Mouse (Mus musculus): ENCODE results near the gene Klri1. TPM values are rescaled to one million over a fixed set of nuclear protein-coding genes. Genes with fewer than 3 reads are reported as not detected.
"Not testable (repeated sequence)": the region's sequence is repeated elsewhere in the genome, so short reads cannot be mapped to it uniquely, and the experiment has no call there.

The Klri1 gene
- polyA plus RNA-seq, 1 experiment: not detected

DNA sequence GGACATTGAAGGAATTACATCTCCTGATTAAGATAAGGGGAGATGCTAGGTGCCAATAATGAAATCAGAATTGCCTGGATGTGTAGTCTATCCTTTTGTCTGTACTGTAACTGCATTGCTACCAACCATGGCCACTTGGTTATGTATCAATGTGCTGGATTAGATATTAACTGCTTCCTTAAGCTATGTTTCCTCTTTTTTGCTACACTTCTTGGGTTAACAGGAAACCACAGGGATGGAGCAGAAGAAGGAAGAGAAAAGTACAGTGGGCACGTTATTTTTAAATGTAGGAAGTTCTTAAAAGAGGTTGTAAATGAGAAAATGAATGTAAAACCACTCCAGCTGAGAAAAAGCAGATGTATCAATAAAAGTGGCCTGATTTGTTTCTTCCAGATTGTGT, 3.4 kb downstream of the Klri1 start:
- TF ChIP-seq POLR2A (IDR thresholded peaks at IDR 0.05; ENCODE audit: insufficient read depth, low read depth, low read length) (no peak), CTCF (IDR thresholded peaks at IDR 0.05; ENCODE audit: insufficient read depth, low read depth, low read length) (no peak)
- Histone ChIP-seq H3K27ac (ENCODE audit: insufficient read depth, low read depth, low read length) (no peak overlapping the region), H3K4me1 (ENCODE audit: control insufficient read depth, insufficient read depth, low read length) (no peaks in the 10 kb centered on the region), H3K4me3 (ENCODE audit: insufficient read depth, low read depth, low read length) (no peak overlapping the region)
- WGBS: 17% methylated on average over 1 of the region's 1 CpGs

DNA sequence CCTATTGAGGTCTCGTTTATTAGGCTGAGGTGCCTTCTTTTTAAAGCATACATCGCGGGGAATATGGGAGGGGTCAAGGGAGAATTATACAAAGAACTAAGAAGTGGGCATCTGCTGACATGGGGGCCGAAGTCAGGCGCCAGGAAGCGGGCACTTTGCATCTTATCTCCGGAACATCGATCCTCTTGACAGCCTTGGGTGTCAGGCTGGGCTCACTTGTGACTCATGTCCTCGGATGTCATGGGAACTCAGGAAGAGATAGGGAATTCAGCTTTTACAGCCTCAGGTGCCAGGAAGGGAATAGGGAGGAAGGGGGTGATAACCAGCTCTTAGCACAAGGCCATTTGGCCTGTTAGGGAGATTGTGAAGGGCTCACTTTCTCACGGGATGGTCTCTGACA, 25.5 kb downstream of the Klri1 start:
- not testable (repeated sequence) for H3K4me3 ChIP-seq (ENCODE audit: insufficient read depth, low read depth, low read length); H3K27ac ChIP-seq (ENCODE audit: insufficient read depth, low read depth, low read length); H3K4me1 ChIP-seq (ENCODE audit: control insufficient read depth, insufficient read depth, low read length)
- 88% methylated on average over 10 of the region's 10 CpGs for WGBS

DNA sequence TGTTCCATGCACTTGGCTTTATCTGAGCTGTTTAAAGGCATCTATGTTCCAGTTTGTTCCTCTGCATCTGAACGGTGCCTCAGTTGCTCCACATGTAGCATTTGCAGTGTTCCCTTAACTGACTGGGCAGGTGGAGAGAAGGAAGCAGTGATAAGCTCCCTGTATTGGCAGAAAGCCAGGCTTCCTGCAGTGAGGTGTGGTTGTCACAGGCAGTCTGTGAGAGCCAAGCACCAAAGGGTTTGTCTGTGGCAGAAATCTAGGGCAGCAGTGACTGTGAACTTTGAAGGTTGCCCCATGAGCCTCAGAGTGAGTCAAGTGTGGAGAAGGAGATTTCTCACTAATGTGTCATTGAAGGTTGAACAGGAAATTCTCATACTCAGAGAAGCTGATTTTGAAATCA, 36.6 kb downstream of the Klri1 start:
- TF ChIP-seq CTCF (IDR thresholded peaks at IDR 0.05; ENCODE audit: insufficient read depth, low read depth, low read length) (no peak), POLR2A (IDR thresholded peaks at IDR 0.05; ENCODE audit: insufficient read depth, low read depth, low read length) (no peak)
- H3K4me3 ChIP-seq (ENCODE audit: insufficient read depth, low read depth, low read length): no peak overlapping the region
- 70% methylated on average over 1 of the region's 1 CpGs for WGBS
- H3K27ac ChIP-seq (ENCODE audit: insufficient read depth, low read depth, low read length): no peak overlapping the region
- H3K4me1 ChIP-seq (ENCODE audit: control insufficient read depth, insufficient read depth, low read length): no peaks in the 10 kb centered on the region

DNA sequence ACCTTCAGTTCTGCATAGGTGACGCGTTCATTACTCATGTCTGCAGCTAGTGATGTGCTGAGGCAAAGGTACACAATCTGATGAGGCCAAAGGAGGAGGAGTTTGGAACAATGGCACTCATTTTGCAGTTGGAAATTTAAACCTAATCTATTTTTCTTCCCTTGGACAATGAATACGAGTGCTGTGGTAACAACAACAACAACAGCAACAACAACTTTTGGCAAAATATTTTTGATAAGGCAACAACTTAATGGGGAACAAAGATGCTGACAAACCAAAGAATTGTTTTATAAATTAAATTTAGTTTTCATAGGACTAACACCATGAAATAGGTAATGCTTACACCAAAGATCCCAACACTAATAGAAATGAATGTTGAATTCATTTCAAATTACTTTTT, 38.1 kb downstream of the Klri1 start, which contains the start of gene Klrc1:
Gene Klrc1, minus strand, starts transcription at position 101 of the 400 bp plus-strand sequence.
- Histone ChIP-seq H3K27ac (ENCODE audit: insufficient read depth, low read depth, low read length) (no peak within 1 kb of the TSS), H3K4me3 (ENCODE audit: insufficient read depth, low read depth, low read length) (no peak within 1 kb of the TSS), H3K4me1 (ENCODE audit: control insufficient read depth, insufficient read depth, low read length) (no peaks in the 10 kb centered on the region)
- no peak for TF ChIP-seq CTCF (IDR thresholded peaks at IDR 0.05; ENCODE audit: insufficient read depth, low read depth, low read length)
- no peak for TF ChIP-seq POLR2A (IDR thresholded peaks at IDR 0.05; ENCODE audit: insufficient read depth, low read depth, low read length)
- 86% methylated on average over 3 of the region's 3 CpGs for WGBS

DNA sequence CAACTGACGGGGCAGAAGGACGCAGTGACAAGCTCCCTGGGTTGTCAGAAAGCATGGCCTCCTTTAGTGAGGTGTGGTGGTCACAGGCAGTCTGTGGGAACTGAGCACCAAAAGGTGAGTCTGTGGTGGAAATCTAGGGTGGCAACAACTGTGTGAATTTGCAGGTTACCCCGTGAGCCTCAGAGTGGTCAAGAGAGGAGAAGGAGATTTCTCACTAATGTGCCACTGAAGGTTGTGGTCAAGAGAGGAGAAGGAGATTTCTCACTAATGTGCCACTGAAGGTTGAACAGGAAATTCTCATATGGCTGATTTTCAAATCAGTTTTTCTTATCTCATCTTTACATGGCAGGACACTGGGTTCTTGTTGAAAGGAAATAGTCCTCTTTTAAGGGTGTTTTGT, 55.6 kb downstream of the Klri1 start:
- H3K27ac ChIP-seq (ENCODE audit: insufficient read depth, low read depth, low read length); H3K4me3 ChIP-seq (ENCODE audit: insufficient read depth, low read depth, low read length); H3K4me1 ChIP-seq (ENCODE audit: control insufficient read depth, insufficient read depth, low read length): not testable (repeated sequence)
- no CpG with 5 or more reads among the region's 3 CpGs for WGBS

DNA sequence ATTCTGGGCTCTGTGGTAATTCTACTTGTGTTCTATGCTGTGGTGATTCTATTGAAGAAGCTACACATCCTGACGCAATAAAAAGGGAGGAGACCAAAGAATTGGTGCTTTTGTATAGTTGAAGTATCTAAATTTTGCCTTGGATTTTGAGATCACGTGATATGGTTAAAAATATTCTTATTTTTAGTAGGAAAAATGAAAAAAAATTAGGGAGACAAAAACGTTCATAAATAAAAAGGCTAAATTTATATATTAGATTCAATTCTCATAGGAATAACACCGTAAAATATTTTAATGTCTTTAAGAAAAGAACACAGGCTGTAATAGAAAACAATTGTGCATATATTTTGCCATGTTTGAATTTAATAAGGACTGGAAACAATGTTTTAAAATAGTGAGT, 56.3 kb downstream of the Klri1 start, which contains the start of gene Klrc2:
Gene Klrc2, minus strand, starts transcription at position 101 of the 400 bp plus-strand sequence.
- 77% methylated on average over 4 of the region's 4 CpGs for WGBS
- H3K4me1 ChIP-seq (ENCODE audit: control insufficient read depth, insufficient read depth, low read length); H3K27ac ChIP-seq (ENCODE audit: insufficient read depth, low read depth, low read length); H3K4me3 ChIP-seq (ENCODE audit: insufficient read depth, low read depth, low read length): not testable (repeated sequence)

Other genes starting within 250 kb of the Klri1 start
- gene Olr1, start 210.0 kb downstream of the Klri1 start, polyA plus RNA-seq (2012; ENCODE audit: insufficient read depth, insufficient read length, low replicate concordance, missing spikeins): not detected in 2 replicates
- gene Tmem52b, start 204.6 kb downstream of the Klri1 start, polyA plus RNA-seq (2012; ENCODE audit: insufficient read depth, insufficient read length, low replicate concordance, missing spikeins): not detected in 2 replicates
- 169 TPM in 1 of 2 replicates, not detected in the other for gene Gabarapl1, start 184.0 kb downstream of the Klri1 start, polyA plus RNA-seq (2012; ENCODE audit: insufficient read depth, insufficient read length, low replicate concordance, missing spikeins)
- gene Klre1, start 139.2 kb downstream of the Klri1 start, polyA plus RNA-seq (2012; ENCODE audit: insufficient read depth, insufficient read length, low replicate concordance, missing spikeins): not detected in 2 replicates
- gene Klrd1, start 125.3 kb downstream of the Klri1 start, polyA plus RNA-seq (2012; ENCODE audit: insufficient read depth, insufficient read length, low replicate concordance, missing spikeins): not detected in 2 replicates
- gene Klrk1, start 93.3 kb downstream of the Klri1 start, polyA plus RNA-seq (2012; ENCODE audit: insufficient read depth, insufficient read length, low replicate concordance, missing spikeins): not detected in 2 replicates
- gene Klrc3, start 73.8 kb downstream of the Klri1 start, polyA plus RNA-seq (2012; ENCODE audit: insufficient read depth, insufficient read length, low replicate concordance, missing spikeins): not detected in 2 replicates
- gene Klrc2, start 56.4 kb downstream of the Klri1 start, polyA plus RNA-seq (2012; ENCODE audit: insufficient read depth, insufficient read length, low replicate concordance, missing spikeins): not detected in 2 replicates
- gene Klrc1, start 38.2 kb downstream of the Klri1 start, polyA plus RNA-seq (2012; ENCODE audit: insufficient read depth, insufficient read length, low replicate concordance, missing spikeins): not detected in 2 replicates
- not detected in 2 replicates for gene Klri2, start 23.4 kb upstream of the Klri1 start, polyA plus RNA-seq (2012; ENCODE audit: insufficient read depth, insufficient read length, low replicate concordance, missing spikeins)
- gene Gm156, start 67.1 kb upstream of the Klri1 start, polyA plus RNA-seq (2012; ENCODE audit: insufficient read depth, insufficient read length, low replicate concordance, missing spikeins): not detected in 2 replicates
- not detected in 2 replicates for gene Gm17631, start 145.5 kb upstream of the Klri1 start, polyA plus RNA-seq (2012; ENCODE audit: insufficient read depth, insufficient read length, low replicate concordance, missing spikeins)
- not detected in 2 replicates for gene Klra17, start 159.5 kb upstream of the Klri1 start, polyA plus RNA-seq (2012; ENCODE audit: insufficient read depth, insufficient read length, low replicate concordance, missing spikeins)
- gene Klra5, start 200.5 kb upstream of the Klri1 start, polyA plus RNA-seq (2012; ENCODE audit: insufficient read depth, insufficient read length, low replicate concordance, missing spikeins): not detected in 2 replicates

Data from olfactory bulb, adult 2 months (tissue).